Mouse (Mus musculus): ENCODE measurements around the gene Fam192a. TPM values are rescaled to one million over a fixed set of nuclear protein-coding genes. Genes with fewer than 3 reads are reported as not detected.

Fam192a gene
- total RNA-seq (2021) = 10 to 100 TPM; 19.7 to 22.0 TPM
- long read RNA-seq, experiment 1, transcript Fam192a-201 (8 exons, 2,873 nt) = major isoform, 17 of 29 reads
- long read RNA-seq, experiment 1, partial matches to known transcripts = 0 of 29 reads
- long read RNA-seq, experiment 1, other reads (novel, unspliced or antisense) = 11 of 29 reads
- long read RNA-seq, experiment 2, transcript Fam192a-201 (8 exons, 2,873 nt) = major isoform, 10 of 18 reads
- long read RNA-seq, experiment 2, partial matches to known transcripts = 2 of 18 reads
- long read RNA-seq, experiment 2, other reads (novel, unspliced or antisense) = 6 of 18 reads

- DNase-seq = peak; percentile 100
Measured at GRCm38 (mm10) chr8:94601607-94602385, at the start of gene Fam192a, which contains the start of gene Rspry1. Fam192a (minus strand) TSS chr8:94601997. Rspry1 (plus strand) TSS chr8:94601937.

GRCm38 (mm10) chr8:94649496-94649895, 47.7 kb upstream of the Fam192a start:
- DNase-seq = no peak

GRCm38 (mm10) chr8:94646165-94646564, 44.4 kb upstream of the Fam192a start:
- DNase-seq = no peak

- no peak for DNase-seq
Measured at GRCm38 (mm10) chr8:94645202-94645601, 43.4 kb upstream of the Fam192a start.

GRCm38 (mm10) chr8:94641938-94642337, 40.1 kb upstream of the Fam192a start:
- no peak for DNase-seq

GRCm38 (mm10) chr8:94641183-94641582, 39.4 kb upstream of the Fam192a start:
- DNase-seq = no peak

- no peak for DNase-seq
Measured at GRCm38 (mm10) chr8:94634211-94634610, 32.4 kb upstream of the Fam192a start.

- DNase-seq = no peak
Measured at GRCm38 (mm10) chr8:94633564-94634194, 31.9 kb upstream of the Fam192a start.

- no peak for DNase-seq
Measured at GRCm38 (mm10) chr8:94624885-94625284, 23.1 kb upstream of the Fam192a start.

- no peak for DNase-seq
Measured at GRCm38 (mm10) chr8:94607064-94607463, 5.3 kb upstream of the Fam192a start.

- no peak for DNase-seq
Measured at GRCm38 (mm10) chr8:94604030-94604429, 2.2 kb upstream of the Fam192a start.

- DNase-seq = peak in 1 of 2 experiments; percentile 34
Measured at GRCm38 (mm10) chr8:94602471-94603131, 804 bp upstream of the Fam192a start.

GRCm38 (mm10) chr8:94601034-94601606, 677 bp downstream of the Fam192a start:
- DNase-seq = no peak

GRCm38 (mm10) chr8:94600478-94600877, 1.3 kb downstream of the Fam192a start:
- no peak for DNase-seq

- DNase-seq = peak in 1 of 2 experiments; percentile 26
Measured at GRCm38 (mm10) chr8:94594211-94594610, 7.6 kb downstream of the Fam192a start.

GRCm38 (mm10) chr8:94591691-94592090, 10.1 kb downstream of the Fam192a start:
- DNase-seq = no peak

- DNase-seq = peak; percentile 52 to 63
Measured at GRCm38 (mm10) chr8:94584238-94584817, 17.5 kb downstream of the Fam192a start.

GRCm38 (mm10) chr8:94582569-94582968, 19.2 kb downstream of the Fam192a start:
- DNase-seq = peak in 1 of 2 experiments; percentile 11

GRCm38 (mm10) chr8:94581820-94582483, 19.8 kb downstream of the Fam192a start:
- no peak for DNase-seq

GRCm38 (mm10) chr8:94575148-94575547, 26.6 kb downstream of the Fam192a start:
- DNase-seq = no peak

All from heart, adult 18-20 months (tissue).